Comparison of ENCODE assay signal across 14 mouse cellular contexts in the genomic region with DNA sequence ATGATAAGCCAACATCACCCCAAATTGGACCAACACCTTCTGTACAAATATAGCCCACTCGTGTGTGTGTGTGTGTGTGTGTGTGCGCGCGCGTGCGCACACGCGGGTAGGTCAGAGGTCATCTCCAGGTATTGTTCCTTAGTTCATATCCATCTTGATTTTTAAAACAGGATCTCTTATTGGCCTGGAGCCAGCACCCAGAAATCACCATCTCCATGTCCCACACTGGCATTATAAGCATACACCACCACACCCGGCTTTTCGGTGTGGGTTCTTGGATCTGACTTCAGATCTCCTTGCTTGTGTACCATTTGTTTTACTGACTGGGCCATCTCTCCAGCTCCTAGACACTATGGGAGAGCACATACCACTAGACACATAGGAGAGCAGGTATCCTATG.
DNase-seq lines count a peak whose midpoint lies in the region; ATAC-seq and TF ChIP-seq lines count a peak whose summit lies in the region.
"Had no signal": no experiment of that assay in that cellular context is flagged by ENCODE, and none has a peak within 500 bp of the region (broad histone marks: within the 10 kb centered on the region; RNA-seq: fewer than 3 reads in every experiment).

No protein-coding gene starts in this region.

- peak overlapping the region; percentile 83 for H3K27ac ChIP-seq in forebrain, postnatal 0 days (ENCODE audit: low read depth, low read length)
- no peak overlapping the region for H3K27ac ChIP-seq in forebrain, embryonic 12.5 days
- peak overlapping the region; percentile 92 for H3K27ac ChIP-seq in left cerebral cortex, adult 2 months
- H3K27ac ChIP-seq: embryonic facial prominence, embryonic 12.5 days; forebrain, embryonic 13.5 days; heart, embryonic 10.5 days had no signal

- H3K4me3 ChIP-seq in forebrain, postnatal 0 days (ENCODE audit: low read depth, low read length), result no peak overlapping the region
- H3K4me3 ChIP-seq in forebrain, embryonic 12.5 days (replicated peaks), result no peak overlapping the region
- no peak overlapping the region for H3K4me3 ChIP-seq in left cerebral cortex, adult 2 months
- H3K4me3 ChIP-seq: embryonic facial prominence, embryonic 12.5 days; forebrain, embryonic 13.5 days; heart, embryonic 10.5 days; hindbrain, embryonic 13.5 days had no signal

- ATAC-seq in forebrain, postnatal 0 days, result no peak
- no peak for ATAC-seq in forebrain, embryonic 12.5 days (ENCODE audit: low FRiP score)
- ATAC-seq in inflammation-experienced regulatory T-cells, adult 6 months, result no peak
- ATAC-seq: forebrain, embryonic 13.5 days had no signal

- H3K36me3 ChIP-seq in forebrain, postnatal 0 days (ENCODE audit: insufficient read depth), result no peaks in the 10 kb centered on the region
- no peaks in the 10 kb centered on the region for H3K36me3 ChIP-seq in forebrain, embryonic 12.5 days (replicated peaks)
- H3K36me3 ChIP-seq: embryonic facial prominence, embryonic 12.5 days; heart, embryonic 10.5 days; hindbrain, embryonic 13.5 days had no signal

- H3K9me3 ChIP-seq in forebrain, postnatal 0 days (ENCODE audit: low read length), result no peaks in the 10 kb centered on the region
- no peaks in the 10 kb centered on the region for H3K9me3 ChIP-seq in forebrain, embryonic 12.5 days
- H3K9me3 ChIP-seq: embryonic facial prominence, embryonic 12.5 days; forebrain, embryonic 13.5 days; heart, embryonic 10.5 days; hindbrain, embryonic 13.5 days had no signal

- intact Hi-C loops in left cerebral cortex, adult 2 months (cut with DNase I), result no loop called here

- 96% methylated on average over 10 of the region's 10 CpGs for WGBS in forebrain, postnatal 0 days
- 97% methylated on average over 10 of the region's 10 CpGs for WGBS in forebrain, embryonic 12.5 days

- no peak for TF ChIP-seq CTCF in forebrain, postnatal 0 days (IDR thresholded peaks at IDR 0.05; ENCODE audit: low read depth)
- no peak for TF ChIP-seq CTCF in left cerebral cortex, adult 2 months (IDR thresholded peaks at IDR 0.05)

- peak; percentile 50 for DNase-seq in cerebellum, adult 9-10 months
- DNase-seq in cerebellum, adult 11-12 months, result no peak
- no peak for DNase-seq in forebrain, postnatal 0 days
- no peak for DNase-seq in left cerebral cortex, adult 2 months (ENCODE audit: extremely low spot score in 1 of 2, low spot score in 2 of 2)
- no peak for DNase-seq in left cerebral cortex, adult 8-10 months (ENCODE audit: low spot score in 2 of 2)
- DNase-seq: gastrocnemius, postnatal 36 days; heart, adult 18-20 months; heart, postnatal 14 days had no signal

- H3K4me1 ChIP-seq in forebrain, postnatal 0 days (ENCODE audit: insufficient read depth), result peaks cover 34% of the 10 kb centered on the region
- H3K4me1 ChIP-seq in forebrain, embryonic 12.5 days, result peaks cover 3% of the 10 kb centered on the region; the same call in 1 of the 2 replicates
- H3K4me1 ChIP-seq: embryonic facial prominence, embryonic 12.5 days; heart, embryonic 10.5 days had no signal

- no peak overlapping the region for H3K9ac ChIP-seq in forebrain, postnatal 0 days
- no peak overlapping the region for H3K9ac ChIP-seq in forebrain, embryonic 12.5 days
- H3K9ac ChIP-seq: embryonic facial prominence, embryonic 12.5 days; forebrain, embryonic 13.5 days; hindbrain, embryonic 13.5 days had no signal

- H3K27me3 ChIP-seq in forebrain, postnatal 0 days (ENCODE audit: insufficient read depth, low read length), result no peaks in the 10 kb centered on the region
- H3K27me3 ChIP-seq in forebrain, embryonic 12.5 days, result no peaks in the 10 kb centered on the region
- H3K27me3 ChIP-seq: embryonic facial prominence, embryonic 12.5 days; forebrain, embryonic 13.5 days; hindbrain, embryonic 13.5 days had no signal

- H3K4me2 ChIP-seq in forebrain, postnatal 0 days (ENCODE audit: low read depth), result no peak overlapping the region
- H3K4me2 ChIP-seq in forebrain, embryonic 12.5 days, result no peak overlapping the region
- H3K4me2 ChIP-seq: embryonic facial prominence, embryonic 12.5 days; forebrain, embryonic 13.5 days; hindbrain, embryonic 13.5 days had no signal
